In the genomic region with DNA sequence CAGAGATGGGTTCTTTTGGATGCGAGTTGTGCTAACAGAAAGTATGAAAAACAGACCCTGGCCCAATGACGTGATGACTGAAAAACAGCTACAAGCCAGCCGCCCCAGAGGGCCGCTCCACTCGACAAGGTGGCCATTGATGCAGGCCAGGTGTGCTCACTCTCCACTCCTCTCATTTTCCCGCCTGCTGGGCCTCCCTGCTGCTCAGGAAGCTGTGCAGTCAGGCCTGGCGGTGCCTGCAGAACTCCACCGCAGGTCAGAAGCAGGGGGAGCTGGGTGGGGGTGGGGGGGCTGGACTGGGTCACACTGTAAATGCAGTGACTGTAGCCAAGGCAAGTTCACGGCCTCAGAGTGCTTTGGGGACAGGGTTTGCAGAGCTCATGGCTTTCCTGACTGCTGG, we compare ENCODE assay signal across 15 mouse cellular contexts.
DNase-seq lines count a peak whose midpoint lies in the region; ATAC-seq and TF ChIP-seq lines count a peak whose summit lies in the region.
"Had no signal": no experiment of that assay in that cellular context is flagged by ENCODE, and none has a peak within 500 bp of the region (broad histone marks: within the 10 kb centered on the region; RNA-seq: fewer than 3 reads in every experiment).

No protein-coding gene starts in this region.

- H3K27ac ChIP-seq in hindbrain, embryonic 10.5 days: peak overlapping the region; percentile 71
- no peak overlapping the region for H3K27ac ChIP-seq in hindbrain, embryonic 13.5 days
- H3K27ac ChIP-seq in lung, embryonic 14.5 days (ENCODE audit: low read depth): no peak overlapping the region
- peak overlapping the region; percentile 73 for H3K27ac ChIP-seq in embryonic facial prominence, embryonic 12.5 days
- peak overlapping the region; percentile 78 for H3K27ac ChIP-seq in limb, embryonic 14.5 days (replicated peaks; ENCODE audit: low read depth, low read length)
- H3K27ac ChIP-seq in forebrain, embryonic 11.5 days (ENCODE audit: low read depth, low read length): no peak overlapping the region
- H3K27ac ChIP-seq: midbrain, embryonic 12.5 days had no signal

- H3K4me1 ChIP-seq in hindbrain, embryonic 10.5 days (replicated peaks): peaks cover 33% of the 10 kb centered on the region
- H3K4me1 ChIP-seq in hindbrain, embryonic 13.5 days (replicated peaks): peaks cover 32% of the 10 kb centered on the region
- peaks cover 9% of the 10 kb centered on the region; the same call in 1 of the 2 replicates for H3K4me1 ChIP-seq in lung, embryonic 14.5 days (ENCODE audit: insufficient read depth)
- peaks cover 45% of the 10 kb centered on the region for H3K4me1 ChIP-seq in embryonic facial prominence, embryonic 12.5 days
- peaks cover 65% of the 10 kb centered on the region for H3K4me1 ChIP-seq in limb, embryonic 14.5 days (ENCODE audit: control insufficient read depth, insufficient read depth, low read length)
- H3K4me1 ChIP-seq in forebrain, embryonic 11.5 days (replicated peaks; ENCODE audit: control insufficient read depth, insufficient read depth, low read length): 0 out of 2 replicates have a peak, but pooled peaks cover 1% of the 10 kb centered on the region

- H3K4me3 ChIP-seq in hindbrain, embryonic 10.5 days: no peak overlapping the region
- H3K4me3 ChIP-seq in hindbrain, embryonic 13.5 days: no peak overlapping the region
- no peak overlapping the region for H3K4me3 ChIP-seq in lung, embryonic 14.5 days (ENCODE audit: low read depth, low read length)
- no peak overlapping the region for H3K4me3 ChIP-seq in embryonic facial prominence, embryonic 12.5 days
- H3K4me3 ChIP-seq in limb, embryonic 14.5 days (replicated peaks; ENCODE audit: low read length): no peak overlapping the region
- H3K4me3 ChIP-seq in forebrain, embryonic 11.5 days (ENCODE audit: low read depth, low read length): no peak overlapping the region
- H3K4me3 ChIP-seq: midbrain, embryonic 12.5 days had no signal

- no peak overlapping the region for H3K4me2 ChIP-seq in hindbrain, embryonic 13.5 days
- no peak overlapping the region for H3K4me2 ChIP-seq in lung, embryonic 14.5 days
- H3K4me2 ChIP-seq in embryonic facial prominence, embryonic 12.5 days (replicated peaks): no peak overlapping the region
- H3K4me2 ChIP-seq in limb, embryonic 14.5 days (replicated peaks; ENCODE audit: low read depth, low read length, severe bottlenecking): 0 out of 2 replicates have a peak overlapping the region, but pooled peaks have one; percentile 3
- H3K4me2 ChIP-seq in forebrain, embryonic 11.5 days (ENCODE audit: low read depth, low read length, severe bottlenecking): no peak overlapping the region
- H3K4me2 ChIP-seq: liver, embryonic 11.5 days; midbrain, embryonic 12.5 days had no signal

- no peak for TF ChIP-seq CTCF in lung, embryonic 14.5 days (IDR thresholded peaks at IDR 0.05; ENCODE audit: low read depth)

- no peaks in the 10 kb centered on the region for H3K36me3 ChIP-seq in hindbrain, embryonic 10.5 days
- no peaks in the 10 kb centered on the region for H3K36me3 ChIP-seq in hindbrain, embryonic 13.5 days
- no peaks in the 10 kb centered on the region for H3K36me3 ChIP-seq in lung, embryonic 14.5 days (ENCODE audit: insufficient read depth)
- H3K36me3 ChIP-seq in embryonic facial prominence, embryonic 12.5 days: no peaks in the 10 kb centered on the region
- no peaks in the 10 kb centered on the region for H3K36me3 ChIP-seq in limb, embryonic 14.5 days (ENCODE audit: control insufficient read depth, insufficient read depth, low read length)
- H3K36me3 ChIP-seq in forebrain, embryonic 11.5 days (ENCODE audit: control insufficient read depth, insufficient read depth, low read length): no peaks in the 10 kb centered on the region
- H3K36me3 ChIP-seq: midbrain, embryonic 12.5 days had no signal

- H3K9ac ChIP-seq in hindbrain, embryonic 13.5 days: no peak overlapping the region
- no peak overlapping the region for H3K9ac ChIP-seq in lung, embryonic 14.5 days
- no peak overlapping the region for H3K9ac ChIP-seq in embryonic facial prominence, embryonic 12.5 days
- H3K9ac ChIP-seq in limb, embryonic 14.5 days (ENCODE audit: low read depth, low read length, severe bottlenecking): no peak overlapping the region
- H3K9ac ChIP-seq in forebrain, embryonic 11.5 days (ENCODE audit: low read length): no peak overlapping the region
- H3K9ac ChIP-seq: midbrain, embryonic 12.5 days had no signal

- peaks cover 12% of the 10 kb centered on the region; the same call in 1 of the 2 replicates for H3K27me3 ChIP-seq in hindbrain, embryonic 10.5 days (ENCODE audit: insufficient read depth, poor library complexity, severe bottlenecking)
- H3K27me3 ChIP-seq in hindbrain, embryonic 13.5 days: no peaks in the 10 kb centered on the region
- H3K27me3 ChIP-seq in lung, embryonic 14.5 days (ENCODE audit: insufficient read depth, low read length): no peaks in the 10 kb centered on the region
- no peaks in the 10 kb centered on the region for H3K27me3 ChIP-seq in embryonic facial prominence, embryonic 12.5 days
- H3K27me3 ChIP-seq in limb, embryonic 14.5 days (ENCODE audit: control insufficient read depth, insufficient read depth, low read length): no peaks in the 10 kb centered on the region
- H3K27me3 ChIP-seq in forebrain, embryonic 11.5 days (ENCODE audit: control insufficient read depth, insufficient read depth, low read length): no peaks in the 10 kb centered on the region
- H3K27me3 ChIP-seq: midbrain, embryonic 12.5 days had no signal

- H3K9me3 ChIP-seq in hindbrain, embryonic 10.5 days: 0 out of 2 replicates have a peak, but pooled peaks cover 3% of the 10 kb centered on the region
- H3K9me3 ChIP-seq in hindbrain, embryonic 13.5 days: no peaks in the 10 kb centered on the region
- no peaks in the 10 kb centered on the region for H3K9me3 ChIP-seq in lung, embryonic 14.5 days (ENCODE audit: low read depth, low read length)
- H3K9me3 ChIP-seq in embryonic facial prominence, embryonic 12.5 days: 0 out of 2 replicates have a peak, but pooled peaks cover 5% of the 10 kb centered on the region
- H3K9me3 ChIP-seq in limb, embryonic 14.5 days (ENCODE audit: control insufficient read depth, low read length): no peaks in the 10 kb centered on the region
- H3K9me3 ChIP-seq in forebrain, embryonic 11.5 days (ENCODE audit: control insufficient read depth, low read length): no peaks in the 10 kb centered on the region; the same call in 1 of the 2 replicates
- H3K9me3 ChIP-seq: midbrain, embryonic 12.5 days had no signal

- DNase-seq in hindbrain, embryonic 10.5 days (ENCODE audit: low spot score): peak; percentile 26
- peak; percentile 59 for DNase-seq in lung, embryonic 14.5 days
- DNase-seq in lung, postnatal 25 days (ENCODE audit: low spot score): no peak
- peak; percentile 63 for DNase-seq in limb, embryonic 14.5 days (ENCODE audit: low spot score)
- no peak for DNase-seq in frontal cortex, postnatal 14 days (ENCODE audit: low spot score in 2 of 2)
- DNase-seq in forebrain, embryonic 11.5 days (ENCODE audit: low spot score): no peak
- DNase-seq: cerebellum, adult 11 months; cerebellum, postnatal 36 days; layer of hippocampus, postnatal 36 days; lung, postnatal 10 days; right cerebral cortex, postnatal 4 days had no signal

- WGBS in hindbrain, embryonic 10.5 days: 42% methylated on average over 9 of the region's 9 CpGs
- WGBS in hindbrain, embryonic 13.5 days: 51% methylated on average over 9 of the region's 9 CpGs
- WGBS in lung, embryonic 14.5 days: 13% methylated on average over 9 of the region's 9 CpGs
- 16% methylated on average over 9 of the region's 9 CpGs for WGBS in embryonic facial prominence, embryonic 12.5 days
- 13% methylated on average over 9 of the region's 9 CpGs for WGBS in limb, embryonic 14.5 days
- 45% methylated on average over 9 of the region's 9 CpGs for WGBS in forebrain, embryonic 11.5 days

- ATAC-seq in hindbrain, embryonic 13.5 days (ENCODE audit: low FRiP score): no peak
- ATAC-seq in lung, embryonic 14.5 days (ENCODE audit: insufficient read depth): peak; percentile 53
- ATAC-seq in embryonic facial prominence, embryonic 12.5 days (ENCODE audit: insufficient number of reproducible peaks, insufficient read depth, low FRiP score, low TSS enrichment): peak; percentile 65
- peak; percentile 84 for ATAC-seq in limb, embryonic 14.5 days (ENCODE audit: low FRiP score, low read depth)
- no peak for ATAC-seq in forebrain, embryonic 11.5 days (replicated peaks; ENCODE audit: low FRiP score)

- no peak for TF ChIP-seq POLR2A in limb, embryonic 14.5 days (IDR thresholded peaks at IDR 0.05; ENCODE audit: borderline replicate concordance, extremely low read depth, insufficient read depth, insufficient read length)

Comparison
In these comparisons a context has a peak if more than half of its experiments do, and no peak if none do; other contexts are left out.
1. DNase-seq: peak in hindbrain, embryonic 10.5 days (single experiment), lung, embryonic 14.5 days (single experiment) and limb, embryonic 14.5 days (single experiment); none in lung, postnatal 25 days (single experiment), frontal cortex, postnatal 14 days (0 of 2) and forebrain, embryonic 11.5 days (single experiment).
2. H3K27ac ChIP-seq: peak in hindbrain, embryonic 10.5 days (single experiment), embryonic facial prominence, embryonic 12.5 days (single experiment) and limb, embryonic 14.5 days (single experiment); none in hindbrain, embryonic 13.5 days (single experiment), lung, embryonic 14.5 days (single experiment) and forebrain, embryonic 11.5 days (single experiment).
3. ATAC-seq: peak in lung, embryonic 14.5 days (single experiment), embryonic facial prominence, embryonic 12.5 days (single experiment) and limb, embryonic 14.5 days (single experiment); none in hindbrain, embryonic 13.5 days (single experiment) and forebrain, embryonic 11.5 days (single experiment).